Mouse (Mus musculus) activated CD4-positive, CD25-positive, alpha-beta regulatory T cell, adult 4 months (primary cell): ENCODE measurements around the gene Lgi4. TPM values are rescaled to one million over a fixed set of nuclear protein-coding genes. Genes with fewer than 3 reads are reported as not detected.

Source experiments
- ATAC-seq: one replicate; pipeline ENCODE4 v1.8.0; 2017
- polyA plus RNA-seq, 2 experiments: library from polyadenylated mRNA; unstranded; fragments of 100-300 nt; shearing (Covaris generic); gene quantifications; one replicate each; pipeline ENCODE4 v1.2.1; 2017

Lgi4 gene
- polyA plus RNA-seq, 2 experiments from 2014 or later, result 0.19 TPM; not detected in 1

GRCm38 (mm10) chr7:31052251-31052635, 6.9 kb upstream of the Lgi4 start:
- ATAC-seq, result no peak

GRCm38 (mm10) chr7:31052636-31053434, 6.3 kb upstream of the Lgi4 start:
- no peak for ATAC-seq

- ATAC-seq, result no peak
Measured at GRCm38 (mm10) chr7:31053882-31054447, 5.2 kb upstream of the Lgi4 start.

- ATAC-seq, result no peak
Measured at GRCm38 (mm10) chr7:31054661-31055320, 4.4 kb upstream of the Lgi4 start.

DNA sequence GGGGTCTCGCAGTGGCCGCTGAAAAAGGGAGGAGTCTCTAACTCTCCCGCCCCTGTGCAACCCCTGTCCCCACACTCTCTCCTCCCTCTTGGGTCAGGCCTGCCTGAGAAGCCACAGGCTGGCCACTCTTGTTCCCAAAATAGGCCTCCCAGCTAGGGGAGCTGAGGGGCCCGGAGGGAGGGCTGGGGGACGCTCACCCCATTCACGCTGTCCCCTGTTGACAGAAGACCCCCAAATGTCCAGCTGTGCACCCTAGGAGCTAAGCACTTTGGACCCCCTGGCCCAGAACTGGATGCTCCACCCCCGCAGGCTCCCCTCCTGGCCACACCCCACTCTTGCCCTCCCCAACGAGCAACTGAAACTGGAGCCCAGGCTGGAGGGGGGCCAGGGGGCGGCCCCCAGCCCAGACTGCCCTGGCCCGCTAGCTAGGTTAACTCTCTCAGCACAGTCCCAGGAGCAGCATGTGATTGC, 3.8 kb upstream of the Lgi4 start:
- ATAC-seq, result no peak

- no peak for ATAC-seq
Measured at GRCm38 (mm10) chr7:31055883-31056282, 3.3 kb upstream of the Lgi4 start.

GRCm38 (mm10) chr7:31056448-31056847, 2.7 kb upstream of the Lgi4 start:
- no peak for ATAC-seq

GRCm38 (mm10) chr7:31057071-31057470, 2.1 kb upstream of the Lgi4 start, which contains the start of gene Fxyd1:
Gene Fxyd1 (minus strand): TSS chr7:31057199.
- ATAC-seq, result no peak

- ATAC-seq, result no peak
Measured at GRCm38 (mm10) chr7:31057730-31058129, 1.4 kb upstream of the Lgi4 start.

DNA sequence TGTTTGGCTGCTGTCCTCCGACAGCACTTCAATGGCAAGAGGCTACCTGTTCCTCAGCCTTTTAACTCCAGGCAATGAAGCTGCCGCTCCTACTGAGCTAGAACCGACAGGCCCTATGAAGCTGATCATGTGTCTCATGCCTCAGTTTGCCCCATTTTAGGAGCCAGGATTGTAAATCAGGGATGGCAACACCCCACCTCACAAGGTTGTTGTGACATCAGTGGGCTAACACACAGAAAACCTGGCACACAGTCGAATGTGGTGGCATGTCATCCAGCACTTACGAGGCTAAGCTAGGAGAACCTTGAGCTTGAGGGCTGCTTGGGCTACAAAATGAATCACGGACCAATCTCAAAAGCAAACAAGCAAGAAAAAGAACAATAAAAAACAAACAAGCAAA, 931 bp upstream of the Lgi4 start:
- no peak for ATAC-seq

DNA sequence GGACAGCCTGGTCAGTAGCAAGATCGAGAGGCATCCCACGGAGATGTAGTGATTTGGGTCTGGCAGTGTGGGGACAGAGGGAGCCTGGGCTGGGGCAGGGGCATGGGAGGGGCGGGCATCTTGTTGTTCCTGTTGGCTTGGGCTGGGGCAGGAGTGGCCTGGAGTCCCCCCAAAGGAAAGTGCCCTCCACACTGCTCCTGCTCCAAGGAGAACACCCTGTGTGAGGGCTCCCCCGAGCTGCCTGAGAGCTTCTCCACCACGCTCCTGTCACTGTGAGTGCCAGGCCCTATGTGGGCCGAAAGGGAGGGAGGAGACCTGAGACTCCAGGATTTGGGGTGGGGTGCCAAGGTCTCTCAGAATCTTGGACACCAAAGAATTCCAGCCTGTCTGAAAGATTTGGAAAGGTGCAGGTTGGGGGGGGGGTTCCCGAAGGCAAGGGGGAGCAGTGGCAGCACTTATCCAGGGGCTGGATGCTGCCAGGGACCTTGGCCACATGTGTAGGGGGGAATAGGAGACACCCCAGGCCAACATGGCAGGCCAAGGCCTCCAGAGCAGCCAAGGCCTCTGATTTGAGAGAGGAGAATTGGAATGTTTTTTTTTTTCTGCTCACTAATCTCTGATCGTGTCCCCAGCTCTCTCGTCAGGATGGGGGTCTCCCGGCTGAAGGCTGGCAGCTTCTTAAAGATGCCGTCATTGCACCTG, 928 bp downstream of the Lgi4 start:
- ATAC-seq, result no peak

GRCm38 (mm10) chr7:31060621-31061010, 1.5 kb downstream of the Lgi4 start:
- ATAC-seq, result no peak

- ATAC-seq, result no peak
Measured at GRCm38 (mm10) chr7:31063074-31063560, 4.0 kb downstream of the Lgi4 start.

DNA sequence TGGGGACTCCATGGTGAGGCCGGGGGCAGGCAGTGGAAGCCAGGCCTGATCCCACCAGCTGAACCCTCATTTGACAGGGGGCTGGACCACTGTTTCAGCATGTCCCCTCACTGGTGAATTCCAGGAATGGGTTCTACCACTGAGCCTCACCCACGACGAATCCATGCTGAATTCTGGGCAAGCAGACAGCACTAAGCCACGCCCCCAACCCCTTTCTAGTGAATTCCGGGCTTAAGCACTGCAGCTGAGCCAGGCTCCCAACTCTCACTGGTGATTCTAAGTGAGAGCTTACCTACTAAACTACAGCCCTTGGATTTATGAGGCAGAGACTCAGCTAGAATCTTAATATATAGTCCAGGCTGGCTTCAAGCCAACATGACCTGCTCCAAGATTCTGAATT, 8.7 kb downstream of the Lgi4 start:
- no peak for ATAC-seq

- no peak for ATAC-seq
Measured at GRCm38 (mm10) chr7:31069491-31069890, 10.3 kb downstream of the Lgi4 start.

- no peak for ATAC-seq
Measured at GRCm38 (mm10) chr7:31070324-31070723, 11.2 kb downstream of the Lgi4 start.

DNA sequence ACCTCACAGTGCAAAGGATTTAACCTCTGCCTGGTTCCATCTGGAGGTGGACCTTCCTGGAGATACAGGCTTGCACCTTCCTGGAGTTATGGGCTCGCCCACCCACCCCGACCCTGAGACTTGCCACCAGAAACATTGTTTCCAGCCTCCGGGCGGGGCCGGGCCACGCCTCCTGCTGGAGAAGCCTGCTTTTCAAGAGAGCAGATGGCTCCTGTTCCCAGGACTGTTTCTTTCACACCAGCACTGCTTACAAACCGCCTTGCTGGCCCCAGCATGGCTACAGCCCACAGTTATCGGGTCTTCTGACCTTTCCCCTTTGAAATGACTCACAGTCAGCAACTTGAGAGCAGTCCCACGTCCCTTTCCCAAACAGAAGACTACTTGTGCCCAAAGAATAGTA, 13.2 kb downstream of the Lgi4 start:
- no peak for ATAC-seq

DNA sequence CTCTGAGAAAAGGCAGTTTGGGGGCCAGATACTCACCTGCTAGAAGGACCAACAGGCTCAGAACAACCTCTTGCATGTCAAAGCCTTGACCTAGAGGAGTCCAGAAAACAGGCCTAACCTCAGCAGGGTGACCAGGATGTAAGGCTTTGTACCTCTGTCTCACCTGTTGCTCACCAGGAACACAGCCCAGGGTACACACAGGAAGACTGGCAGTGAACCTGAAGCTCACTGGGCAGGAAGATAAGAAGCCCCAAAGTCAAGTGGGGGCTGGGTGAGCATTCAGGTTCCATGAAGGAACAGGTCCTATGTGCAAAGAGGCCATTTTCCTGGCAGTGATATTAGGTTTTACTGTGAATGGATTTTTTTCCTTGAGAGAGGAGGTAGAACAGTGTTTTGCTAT, 14.4 kb downstream of the Lgi4 start:
- ATAC-seq, result no peak

GRCm38 (mm10) chr7:31074061-31074712, 15.0 kb downstream of the Lgi4 start:
- no peak for ATAC-seq

DNA sequence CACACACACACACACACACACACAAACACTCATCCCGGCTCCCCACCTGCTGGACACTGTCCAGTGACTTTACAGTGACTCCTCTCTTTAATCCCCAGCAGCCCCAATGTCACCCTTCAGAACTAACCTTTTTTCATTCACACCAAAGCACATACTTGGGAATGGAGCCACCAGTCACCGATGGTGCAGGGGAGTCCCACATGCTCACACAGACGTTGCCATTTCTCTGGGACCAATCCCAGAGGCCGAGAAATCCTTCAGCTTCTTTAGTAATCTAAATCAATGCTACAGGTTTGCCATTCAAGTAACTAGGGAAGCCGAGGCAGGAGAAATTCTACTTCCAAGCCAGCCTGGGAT, 15.5 kb downstream of the Lgi4 start:
- ATAC-seq, result no peak

- no peak for ATAC-seq
Measured at GRCm38 (mm10) chr7:31076492-31076891, 17.4 kb downstream of the Lgi4 start, which contains the start of gene Fxyd3. Gene Fxyd3 (minus strand): TSS chr7:31076704.

GRCm38 (mm10) chr7:31077470-31077869, 18.3 kb downstream of the Lgi4 start:
- ATAC-seq, result no peak
